Mouse (Mus musculus): ENCODE measurements around the gene S1pr4. TPM values are rescaled to one million over a fixed set of nuclear protein-coding genes. Genes with fewer than 3 reads are reported as not detected.
A peak's percentile ranks its signal among the peaks of the same experiment; 100 is the strongest.

S1pr4 gene
- total RNA-seq, 2 experiments from 2014 or later: 0.14 to 0.66 TPM

GRCm38 (mm10) chr10:81495151-81495550 is 4.8 kb downstream of the S1pr4 start:
- DNase-seq: no peak
- intact Hi-C loops (cut with DNase I): no loop called here

GRCm38 (mm10) chr10:81494260-81495041 is 5.5 kb downstream of the S1pr4 start:
- intact Hi-C loops (cut with DNase I): no loop called here
- no peak for DNase-seq

- intact Hi-C loops (cut with DNase I): no loop called here
- DNase-seq: no peak
Observed at GRCm38 (mm10) chr10:81493601-81494220, 6.2 kb downstream of the S1pr4 start.

GRCm38 (mm10) chr10:81492606-81493240 is 7.2 kb downstream of the S1pr4 start:
- intact Hi-C loops (cut with DNase I): no loop called here
- DNase-seq: no peak

GRCm38 (mm10) chr10:81491018-81491417 is 8.9 kb downstream of the S1pr4 start:
- DNase-seq: no peak
- intact Hi-C loops (cut with DNase I): no loop called here

- intact Hi-C loops (cut with DNase I): no loop called here
- no peak for DNase-seq
Observed at GRCm38 (mm10) chr10:81489941-81490340, 10.0 kb downstream of the S1pr4 start.

- no peak for DNase-seq
- intact Hi-C loops (cut with DNase I): no loop called here
Observed at GRCm38 (mm10) chr10:81488081-81488480, 11.9 kb downstream of the S1pr4 start.

GRCm38 (mm10) chr10:81486496-81486895 is 13.4 kb downstream of the S1pr4 start:
- no peak for DNase-seq
- intact Hi-C loops (cut with DNase I): no loop called here

- intact Hi-C loops (cut with DNase I): no loop called here
- DNase-seq: no peak
Observed at GRCm38 (mm10) chr10:81485479-81486018, 14.4 kb downstream of the S1pr4 start.

- intact Hi-C loops (cut with DNase I): no loop called here
- DNase-seq: no peak
Observed at GRCm38 (mm10) chr10:81485060-81485449, 14.9 kb downstream of the S1pr4 start.

GRCm38 (mm10) chr10:81484441-81485059 is 15.4 kb downstream of the S1pr4 start:
- intact Hi-C loops (cut with DNase I): no loop called here
- no peak for DNase-seq

- peak; percentile 54 for DNase-seq
Observed at GRCm38 (mm10) chr10:81483983-81484382, 15.9 kb downstream of the S1pr4 start.

GRCm38 (mm10) chr10:81482533-81482889 is 17.4 kb downstream of the S1pr4 start, which contains the start of gene Celf5:
TSS of gene Celf5 (minus strand) at chr10:81482709.
- intact Hi-C loops (cut with DNase I): no loop called here
- DNase-seq: peak; percentile 61

More at GRCm38 (mm10) chr10:81483983-81484382, 15.9 kb downstream of the S1pr4 start:
- intact Hi-C loops (cut with DNase I): no loop called here

- intact Hi-C loops (cut with DNase I): no loop called here
- no peak for DNase-seq
Observed at GRCm38 (mm10) chr10:81481605-81482532, 18.1 kb downstream of the S1pr4 start.

GRCm38 (mm10) chr10:81474461-81474860 is 25.5 kb downstream of the S1pr4 start:
- intact Hi-C loops (cut with DNase I): no loop called here

GRCm38 (mm10) chr10:81473003-81473451 is 26.9 kb downstream of the S1pr4 start:
- intact Hi-C loops (cut with DNase I): no loop called here
- peak; percentile 86 for DNase-seq

More at GRCm38 (mm10) chr10:81474461-81474860, 25.5 kb downstream of the S1pr4 start:
- DNase-seq: no peak

GRCm38 (mm10) chr10:81472403-81473002 is 27.4 kb downstream of the S1pr4 start:
- DNase-seq: no peak
- intact Hi-C loops (cut with DNase I): no loop called here

GRCm38 (mm10) chr10:81470454-81470853 is 29.5 kb downstream of the S1pr4 start:
- no peak for DNase-seq
- intact Hi-C loops (cut with DNase I): no loop called here

- peak; percentile 0 for DNase-seq
- intact Hi-C loops (cut with DNase I): loop anchor here (10.0 kb wide), 1 partner anchor 274 kb away; no protein-coding TSS in a partner anchor
Observed at GRCm38 (mm10) chr10:81469253-81469652, 30.7 kb downstream of the S1pr4 start.
